Mouse (Mus musculus): ENCODE results near the gene Pstk.
"Not testable (repeated sequence)": the region's sequence is repeated elsewhere in the genome, so short reads cannot be mapped to it uniquely, and the experiment has no call there.

- not testable (repeated sequence) for TF ChIP-seq EP300 (optimal IDR thresholded peaks at IDR 0.05); CTCF (IDR thresholded peaks at IDR 0.05; ENCODE audit: low read depth)
Observed at GRCm38 (mm10) chr7:131391761-131392160, 20.8 kb downstream of the Pstk start.
